Mouse (Mus musculus) limb, embryonic 14.5 days (tissue): ENCODE measurements at regions not wholly inside any gene's neighbourhood (a gene's known extent, or its start where the extent isn't known, plus 50 kb on each side); places are given as distances from the start of the nearest gene placed in this dataset.

Experiments used
- ATAC-seq: fragments of 200-750 bp; cut with Nextera tagmentation; 2 replicates; pipeline ENCODE4 v1.8.0; 2017; ENCODE audit warnings: low read depth, moderate number of reproducible peaks, moderate TSS enrichment; ENCODE audit not compliant: low FRiP score
- DNase-seq: peaks from one replicate; pipeline ENCODE4 v3.0.0-alpha.2; 2015; ENCODE audit warnings: low spot score
- H3K27ac ChIP-seq: fragments of 300-500 bp; sonication (generic); replicated peaks from 2 replicates; pipeline ENCODE4 v1.5.1; 2014; ENCODE audit warnings: low read depth, mild to moderate bottlenecking, low read length, moderate library complexity, mixed read lengths
- H3K27me3 ChIP-seq: fragments of 300-500 bp; sonication (generic); 2 replicates; pipeline ENCODE4 v1.6.1; 2014; ENCODE audit warnings: low read length, mixed read lengths; ENCODE audit not compliant: control insufficient read depth, insufficient read depth
- H3K36me3 ChIP-seq: fragments of 300-500 bp; sonication (generic); 2 replicates; pipeline ENCODE4 v1.6.1; 2014; ENCODE audit warnings: mild to moderate bottlenecking, low read length, moderate library complexity, mixed read lengths; ENCODE audit not compliant: control insufficient read depth, insufficient read depth
- H3K4me1 ChIP-seq: fragments of 300-500 bp; sonication (generic); 2 replicates; pipeline ENCODE4 v1.6.1; 2014; ENCODE audit warnings: antibody characterized with exemption, low read length, mixed read lengths; ENCODE audit not compliant: control insufficient read depth, insufficient read depth
- H3K4me2 ChIP-seq: fragments of 300-500 bp; sonication (generic); replicated peaks from 2 replicates; pipeline ENCODE4 v1.6.1; 2014; ENCODE audit warnings: low read depth, mild to moderate bottlenecking, low read length, moderate library complexity; ENCODE audit not compliant: severe bottlenecking
- H3K4me3 ChIP-seq: fragments of 300-500 bp; sonication (generic); replicated peaks from 2 replicates; pipeline ENCODE4 v1.5.1; 2014; ENCODE audit warnings: low read length
- H3K9ac ChIP-seq: fragments of 300-500 bp; sonication (generic); 2 replicates; pipeline ENCODE4 v1.6.1; 2014; ENCODE audit warnings: mild to moderate bottlenecking, low read depth, low read length, moderate library complexity; ENCODE audit not compliant: severe bottlenecking
- H3K9me3 ChIP-seq: fragments of 300-500 bp; sonication (generic); 2 replicates; pipeline ENCODE4 v1.6.1; 2016; ENCODE audit warnings: low read length; ENCODE audit not compliant: control insufficient read depth
- POLR2A ChIP-seq: fragments of 200-500 bp; IDR thresholded peaks from 2 replicates; pipeline ENCODE4 v1.8.0; 2012; ENCODE audit warnings: inconsistent platforms, mild to moderate bottlenecking, moderate library complexity, borderline replicate concordance; ENCODE audit not compliant: insufficient read depth, insufficient read length; ENCODE audit errors: extremely low read depth
- WGBS: fragments of 180-500 bp; shearing (Covaris S2); extraction: QIAGEN DNeasy Blood & Tissue Kit; methylation state at CpG from one replicate; pipeline ENCODE4 v1.1.7; 2014; 5-methylcytosine and 5-hydroxymethylcytosine counted together

DNA sequence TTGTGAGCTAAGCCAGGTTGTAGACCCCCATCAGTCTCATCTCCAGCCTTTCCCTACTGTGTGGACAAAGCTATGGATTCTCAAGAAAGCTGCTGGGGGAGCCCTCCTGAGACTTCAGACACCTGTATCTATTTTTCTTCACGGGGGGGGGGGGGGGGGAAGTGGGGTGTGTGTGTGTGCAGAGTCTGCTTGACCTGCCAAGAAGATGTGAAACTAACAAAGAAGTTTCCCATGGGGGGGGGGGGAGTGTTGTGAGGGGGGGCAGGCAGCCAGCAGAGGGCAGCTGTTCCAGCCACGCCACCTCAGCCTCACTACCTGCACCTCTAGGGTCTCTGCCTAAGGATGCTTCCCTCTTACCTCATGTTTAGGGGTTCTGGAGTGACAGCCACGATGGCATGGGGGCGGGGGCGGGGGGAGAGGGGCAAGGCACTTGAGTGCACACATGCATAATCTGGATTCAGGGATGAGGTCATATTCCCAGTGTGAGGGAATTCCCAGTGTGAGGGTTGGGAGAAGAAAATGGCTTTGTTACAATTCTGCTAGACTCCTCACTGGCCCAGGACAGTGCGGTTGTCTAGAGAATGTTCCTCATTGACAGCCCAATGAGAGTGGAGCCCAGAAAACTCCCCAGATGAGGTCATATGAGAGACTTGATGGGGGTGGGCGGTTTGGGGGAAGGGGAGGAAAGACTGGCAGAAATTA is 104.0 kb upstream of the Spata13 start:
- Histone ChIP-seq H3K27ac (no peak overlapping the region), H3K9me3 (no peaks in the 10 kb centered on the region), H3K4me3 (no peak overlapping the region), H3K4me1 (peaks cover 5% of the 10 kb centered on the region; the same call in 1 of the 2 replicates), H3K36me3 (no peaks in the 10 kb centered on the region), H3K9ac (no peak overlapping the region), H3K4me2 (no peak overlapping the region), H3K27me3 (no peaks in the 10 kb centered on the region)
- no peak for TF ChIP-seq POLR2A
- ATAC-seq: peak; percentile 23; the same call in 1 of the 2 replicates
- no peak for DNase-seq
- 45% methylated on average over 7 of the region's 7 CpGs for WGBS

DNA sequence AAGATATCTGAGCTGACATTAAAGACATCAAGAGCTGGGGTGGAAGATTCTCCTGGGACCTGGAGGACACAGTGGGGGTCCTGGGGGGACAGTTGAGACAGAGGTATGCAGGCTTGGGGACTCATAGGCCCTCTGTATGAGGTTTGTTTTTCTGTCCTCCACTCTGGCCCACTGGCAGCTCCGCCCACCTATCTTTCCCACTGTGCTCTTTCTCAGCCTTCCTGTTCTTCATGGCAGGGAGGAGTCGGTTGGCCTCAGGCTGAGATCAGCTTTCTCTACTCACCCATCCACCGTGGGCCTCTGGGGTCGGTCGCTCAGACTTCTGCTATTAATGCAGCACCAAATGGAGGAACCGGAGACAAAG is 103.5 kb upstream of the Spata13 start:
- ATAC-seq (peak; percentile 19; the same call in 1 of the 2 replicates), DNase-seq (no peak)
- Histone ChIP-seq H3K36me3 (no peaks in the 10 kb centered on the region), H3K9me3 (no peaks in the 10 kb centered on the region), H3K4me2 (no peak overlapping the region), H3K4me3 (no peak overlapping the region), H3K27me3 (no peaks in the 10 kb centered on the region), H3K9ac (no peak overlapping the region), H3K27ac (no peak overlapping the region), H3K4me1 (peaks cover 5% of the 10 kb centered on the region; the same call in 1 of the 2 replicates)
- TF ChIP-seq POLR2A: no peak
- 32% methylated on average over 6 of the region's 6 CpGs for WGBS

DNA sequence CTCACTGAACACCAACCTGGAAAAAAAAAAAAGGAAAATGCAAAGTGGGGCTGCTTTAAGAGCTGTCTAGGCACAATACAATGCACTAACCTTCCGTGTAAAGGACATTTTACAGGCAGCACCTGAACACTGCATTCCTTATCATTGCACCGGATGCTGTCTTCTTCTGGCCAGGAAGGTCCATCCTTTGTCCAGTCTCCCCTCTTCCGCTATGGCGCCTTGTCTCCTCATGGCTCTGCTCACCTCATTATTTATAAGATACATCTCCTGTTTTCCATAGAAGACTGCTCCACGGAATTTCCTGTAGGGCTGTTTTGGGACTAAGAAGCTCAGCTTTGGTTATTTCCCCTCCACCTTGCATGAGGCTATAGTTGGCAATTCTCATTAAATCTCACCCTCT is 102.8 kb upstream of the Spata13 start:
- WGBS: 85% methylated on average over 5 of the region's 5 CpGs
- H3K27ac ChIP-seq: no peak overlapping the region
- no peak overlapping the region for H3K9ac ChIP-seq
- peaks cover 5% of the 10 kb centered on the region; the same call in 1 of the 2 replicates for H3K4me1 ChIP-seq
- no peak for ATAC-seq
- H3K36me3 ChIP-seq: no peaks in the 10 kb centered on the region
- H3K4me2 ChIP-seq: no peak overlapping the region
- H3K9me3 ChIP-seq: no peaks in the 10 kb centered on the region
- no peak for DNase-seq
- H3K27me3 ChIP-seq: no peaks in the 10 kb centered on the region
- TF ChIP-seq POLR2A: no peak
- no peak overlapping the region for H3K4me3 ChIP-seq

DNA sequence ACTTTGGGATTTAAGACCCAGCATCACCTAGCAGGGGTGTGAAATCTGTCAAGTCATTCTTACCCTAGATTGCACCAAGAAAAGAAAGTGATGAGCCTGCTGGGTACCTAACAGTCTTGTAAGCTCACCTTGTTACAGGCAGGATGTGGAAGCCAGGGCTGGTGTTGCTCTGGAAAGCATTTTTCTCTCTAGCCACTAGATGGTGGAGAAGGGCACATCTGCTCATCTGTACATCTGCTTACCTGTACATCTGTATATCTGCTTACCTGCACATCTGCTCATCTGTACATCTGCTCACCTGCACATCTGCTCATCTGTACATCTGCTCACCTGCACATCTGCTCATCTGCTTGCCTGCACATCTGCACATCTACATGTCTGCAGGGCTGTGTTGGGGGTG is 102.0 kb upstream of the Spata13 start:
- H3K4me1 ChIP-seq: peaks cover 5% of the 10 kb centered on the region; the same call in 1 of the 2 replicates

DNA sequence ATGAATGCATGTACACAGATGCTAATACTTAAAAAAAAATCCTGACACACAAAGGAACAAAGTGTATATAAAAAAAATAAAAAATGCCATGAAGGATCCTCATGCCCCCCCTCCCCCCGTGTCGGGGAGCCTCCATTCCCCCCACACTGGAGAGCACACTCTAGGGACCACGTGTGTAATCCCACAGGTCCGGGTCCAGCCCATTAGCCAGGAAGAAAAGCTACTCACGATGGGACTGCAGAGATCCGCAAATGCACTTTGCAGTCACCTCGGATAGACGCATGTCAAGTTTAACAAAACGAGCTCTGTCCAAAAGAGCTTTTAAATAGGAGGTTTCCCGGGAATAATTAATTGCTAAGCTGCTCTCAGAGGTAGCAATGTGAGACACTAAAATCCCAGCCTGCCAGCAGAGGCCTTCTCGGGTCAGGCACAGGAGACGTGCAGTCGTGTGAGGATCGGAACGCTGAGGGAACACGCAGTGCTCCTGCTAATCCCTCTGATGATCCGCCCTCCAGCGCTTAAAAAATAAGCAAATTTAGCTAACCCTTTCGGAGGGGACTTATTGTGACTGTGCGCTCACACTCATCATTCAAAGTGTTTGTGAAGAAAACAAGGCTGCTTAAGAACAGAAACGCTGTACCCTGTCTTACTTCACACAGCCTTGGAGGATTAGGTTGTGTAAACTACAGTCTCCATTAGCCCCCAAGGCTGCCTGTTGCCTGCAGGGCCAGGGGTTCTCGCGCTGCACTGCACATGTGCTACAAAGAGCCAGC is 100.2 kb upstream of the Spata13 start:
- no peaks in the 10 kb centered on the region for H3K9me3 ChIP-seq
- peak; percentile 24 for DNase-seq
- peaks cover 5% of the 10 kb centered on the region; the same call in 1 of the 2 replicates for H3K4me1 ChIP-seq
- no peak overlapping the region for H3K4me3 ChIP-seq
- TF ChIP-seq POLR2A: no peak
- H3K36me3 ChIP-seq: no peaks in the 10 kb centered on the region
- H3K27ac ChIP-seq: no peak overlapping the region
- H3K27me3 ChIP-seq: no peaks in the 10 kb centered on the region
- 0 out of 2 replicates have a peak overlapping the region, but pooled peaks have one; percentile 5 for H3K4me2 ChIP-seq
- 33% methylated on average over 23 of the region's 23 CpGs for WGBS
- no peak overlapping the region for H3K9ac ChIP-seq
- ATAC-seq: no peak; the same call in 1 of the 2 replicates

More for the DNA sequence above, 102.0 kb upstream of the Spata13 start:
- Histone ChIP-seq H3K9me3 (no peaks in the 10 kb centered on the region), H3K36me3 (no peaks in the 10 kb centered on the region), H3K27me3 (no peaks in the 10 kb centered on the region), H3K9ac (no peak overlapping the region), H3K27ac (no peak overlapping the region), H3K4me3 (no peak overlapping the region), H3K4me2 (no peak overlapping the region)
- TF ChIP-seq POLR2A: no peak
- no peak for ATAC-seq
- no peak for DNase-seq
